Mouse (Mus musculus) small intestine, adult 2 months (tissue): ENCODE results near the gene Fcamr.
A peak's percentile ranks its signal among the peaks of the same experiment; 100 is the strongest.

Experiments
- CTCF ChIP-seq: fragments of 200-500 bp; IDR thresholded peaks from 2 replicates; pipeline ENCODE4 v1.5.1; 2012; ENCODE audit warnings: low read depth, mild to moderate bottlenecking, control low read depth, inconsistent platforms, low read length, moderate library complexity, mixed read lengths; ENCODE audit not compliant: insufficient replicate concordance, insufficient read length; ENCODE audit errors: extremely low read depth
- POLR2A ChIP-seq: fragments of 200-500 bp; IDR thresholded peaks from 2 replicates; pipeline ENCODE4 v1.6.1; 2012; ENCODE audit warnings: low read depth, mild to moderate bottlenecking, control low read depth, inconsistent platforms, low read length, moderate library complexity

- TF ChIP-seq POLR2A (no peak), CTCF (peak; percentile 32; the same call in 1 of the 2 replicates)
These were observed 16.6 kb upstream of the Fcamr start for GRCm38 (mm10) chr1:130784054-130784453.
